Mouse (Mus musculus) c-Kit-positive CD71-negative TER-119-negative erythroid progenitor cells, embryonic 14.5 days (primary cell): Measurements from ENCODE around the gene Gm2042.
"Not testable (repeated sequence)": the region's sequence is repeated elsewhere in the genome, so short reads cannot be mapped to it uniquely, and the experiment has no call there.

Experiments
- DNase-seq: peaks from one replicate; pipeline ENCODE4 v3.0.0-alpha.2; 2013; ENCODE audit warnings: low read depth

The Gm2042 gene

DNA sequence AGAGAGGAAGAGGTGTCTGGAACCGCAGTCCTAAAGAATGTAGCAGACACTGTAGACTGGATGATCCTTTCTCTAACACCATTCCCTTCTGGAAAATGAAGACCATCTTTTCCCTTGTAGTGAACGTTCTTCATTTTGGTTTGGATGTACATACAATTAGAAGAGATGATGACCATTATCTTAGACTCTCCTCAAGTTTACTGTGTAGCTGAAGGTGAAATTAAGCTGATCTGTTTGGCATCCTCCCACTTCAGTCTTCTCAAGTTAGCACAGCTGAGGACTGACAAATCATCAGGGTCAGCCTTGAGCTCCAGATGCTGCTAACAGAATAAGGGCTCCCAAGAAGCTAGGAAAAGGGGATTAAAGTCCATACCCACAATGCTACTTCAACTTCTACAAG, at the start of gene Gm2042:
TSS of gene Gm2042 (plus strand) at position 301 of the 400 bp plus-strand sequence.
- DNase-seq = not testable (repeated sequence)

DNA sequence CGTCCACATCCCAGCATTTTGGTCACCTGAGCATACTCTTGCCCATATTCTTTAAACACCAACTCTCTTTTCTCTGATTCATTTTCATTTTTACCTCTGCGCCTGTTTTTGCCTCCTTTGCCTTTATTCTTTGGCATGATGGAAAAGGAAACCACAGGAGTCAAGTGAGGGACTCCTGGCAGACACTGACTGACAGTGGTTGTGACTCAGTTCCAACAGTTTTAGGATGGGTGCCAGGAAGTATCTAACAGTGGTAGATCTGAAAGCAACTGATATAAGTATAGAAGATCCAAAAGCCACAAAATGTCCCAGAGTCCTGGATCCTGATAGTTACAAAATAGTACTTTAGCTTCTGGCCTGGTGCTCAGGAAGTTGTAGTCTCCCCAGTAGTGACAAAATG, 34.2 kb upstream of the Gm2042 start, which contains the start of gene Gm2035:
TSS of gene Gm2035 (minus strand) at position 137 of the 400 bp plus-strand sequence.
- not testable (repeated sequence) for DNase-seq

- DNase-seq = not testable (repeated sequence)
These were observed 30.1 kb downstream of the Gm2042 start for GRCm38 (mm10) chr12:87984000-87984399.

- DNase-seq = not testable (repeated sequence)
These were observed 50.2 kb downstream of the Gm2042 start for GRCm38 (mm10) chr12:88004118-88004517.
